Mouse (Mus musculus): ENCODE data around the gene Ttc23l.
"Not testable (repeated sequence)": the region's sequence is repeated elsewhere in the genome, so short reads cannot be mapped to it uniquely, and the experiment has no call there.

Ttc23l gene

GRCm38 (mm10) chr15:10558465-10558864, at the start of gene Ttc23l:
Gene Ttc23l (minus strand): TSS chr15:10558668.
- DNase-seq (ENCODE audit: low read depth, low spot score): no peak

- DNase-seq (ENCODE audit: low read depth, low spot score): peak; percentile 56
Observed at GRCm38 (mm10) chr15:10599413-10599812, 40.9 kb upstream of the Ttc23l start.

DNA sequence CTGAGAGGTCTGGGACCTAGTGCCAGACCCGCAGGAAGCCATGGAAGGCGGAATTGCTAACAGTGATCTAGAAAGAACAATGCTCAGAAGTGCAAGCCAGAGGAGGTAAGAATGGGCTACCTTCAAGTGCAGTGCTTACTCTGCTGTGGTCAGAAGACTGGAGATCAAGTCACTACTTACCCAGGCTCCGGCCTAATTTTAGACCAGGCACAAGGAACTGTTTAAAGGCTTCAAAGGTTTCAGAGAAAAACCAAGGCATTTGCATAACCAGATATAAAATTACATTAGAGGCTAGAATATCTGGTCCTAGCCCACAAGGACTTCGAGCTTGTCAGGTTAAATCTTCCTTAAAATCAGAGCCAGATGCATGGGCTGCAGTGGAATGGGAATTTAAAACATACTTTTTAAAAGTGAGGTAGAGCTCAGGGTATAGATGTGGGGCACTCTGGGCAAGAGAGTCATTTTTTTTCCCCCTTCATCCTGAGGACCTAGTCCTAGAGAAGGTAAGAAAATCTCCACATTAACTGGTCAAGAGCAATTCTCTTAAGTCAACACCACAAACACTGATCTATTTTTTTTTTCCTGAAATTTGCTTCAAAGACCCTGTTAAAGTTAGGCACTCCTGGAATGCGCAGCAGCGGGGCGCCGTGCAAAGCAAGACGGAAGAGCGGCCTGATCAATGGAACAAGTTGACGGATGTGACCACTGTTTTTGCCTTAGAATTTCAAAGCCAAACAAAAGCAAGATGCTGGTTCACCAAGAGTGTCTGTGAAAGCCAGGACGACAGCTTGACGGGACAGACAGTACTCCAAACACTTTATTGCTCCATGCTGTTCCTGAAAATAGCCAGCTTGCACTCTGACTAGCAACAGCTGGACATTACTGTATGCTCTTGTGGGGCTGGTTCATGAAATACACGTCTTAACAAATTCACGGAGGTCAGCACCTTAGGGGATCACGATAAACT, 40.1 kb upstream of the Ttc23l start:
- peak; percentile 60 for DNase-seq (ENCODE audit: low read depth, low spot score)

DNA sequence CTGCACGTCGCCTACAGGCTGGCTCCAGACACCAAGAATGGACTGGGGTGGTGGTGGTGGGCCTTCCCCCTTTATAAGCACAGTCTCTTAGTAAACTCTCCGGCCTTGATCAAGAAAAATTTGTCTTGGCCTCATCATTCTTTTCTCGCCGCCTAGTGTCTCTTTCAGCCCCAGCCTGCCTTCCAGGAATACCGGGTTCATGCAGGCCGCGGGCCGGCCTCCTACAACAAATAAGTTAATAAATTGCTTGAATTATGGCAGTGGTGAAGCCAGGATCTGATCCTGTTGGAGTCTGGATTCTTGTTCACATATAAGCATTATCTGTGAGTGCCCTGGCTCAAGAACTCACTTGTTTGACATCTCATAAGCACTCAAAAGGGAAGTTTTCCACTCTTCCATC, 38.4 kb upstream of the Ttc23l start:
- no peak for DNase-seq (ENCODE audit: low read depth, low spot score)

DNA sequence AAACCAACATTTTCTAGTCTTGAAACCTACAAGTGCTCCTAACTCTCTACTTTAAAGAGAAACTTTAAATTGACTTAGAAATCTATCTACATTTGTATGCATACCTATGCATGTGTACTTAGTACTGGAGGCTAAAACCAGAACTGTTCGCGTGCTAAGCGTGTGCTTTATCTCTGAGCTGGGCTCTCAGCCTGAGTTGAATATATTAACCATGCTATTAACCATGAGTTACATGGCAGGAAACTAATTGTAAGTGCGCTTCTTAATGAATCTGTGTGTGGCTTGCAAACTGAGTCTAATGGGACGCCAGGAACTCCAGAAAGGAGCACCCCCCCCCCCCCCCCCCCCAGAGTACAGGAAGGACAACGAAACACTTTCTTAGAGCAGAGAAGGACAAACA, 36.9 kb upstream of the Ttc23l start:
- DNase-seq (ENCODE audit: low read depth, low spot score): no peak

GRCm38 (mm10) chr15:10594910-10595309, 36.4 kb upstream of the Ttc23l start:
- DNase-seq (ENCODE audit: low read depth, low spot score): no peak

- peak; percentile 14 for DNase-seq (ENCODE audit: low read depth, low spot score)
Observed at GRCm38 (mm10) chr15:10593094-10593493, 34.6 kb upstream of the Ttc23l start.

DNA sequence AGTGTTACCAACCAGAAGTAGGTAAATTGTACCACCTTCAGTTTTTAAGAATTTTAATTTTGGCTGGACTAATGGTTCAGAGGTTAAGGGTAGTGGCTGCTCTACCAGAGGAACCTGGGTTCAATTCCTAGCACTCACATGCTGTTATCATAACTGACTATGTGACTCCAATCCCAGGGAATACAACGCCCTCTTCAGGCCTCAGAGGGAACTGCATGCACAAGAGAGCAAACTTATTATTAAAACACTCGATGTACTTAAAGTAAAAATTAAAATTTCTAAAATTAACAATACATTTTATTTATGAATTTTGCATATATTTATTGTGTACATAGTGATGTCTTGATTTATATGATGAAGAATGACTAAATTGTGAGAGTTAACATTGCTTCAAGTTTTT, 28.1 kb upstream of the Ttc23l start:
- no peak for DNase-seq (ENCODE audit: low read depth, low spot score)

- DNase-seq (ENCODE audit: low read depth, low spot score): no peak
Observed at GRCm38 (mm10) chr15:10584359-10585187, 26.1 kb upstream of the Ttc23l start.

GRCm38 (mm10) chr15:10583408-10583807, 24.9 kb upstream of the Ttc23l start:
- peak; percentile 90 for DNase-seq (ENCODE audit: low read depth, low spot score)

DNA sequence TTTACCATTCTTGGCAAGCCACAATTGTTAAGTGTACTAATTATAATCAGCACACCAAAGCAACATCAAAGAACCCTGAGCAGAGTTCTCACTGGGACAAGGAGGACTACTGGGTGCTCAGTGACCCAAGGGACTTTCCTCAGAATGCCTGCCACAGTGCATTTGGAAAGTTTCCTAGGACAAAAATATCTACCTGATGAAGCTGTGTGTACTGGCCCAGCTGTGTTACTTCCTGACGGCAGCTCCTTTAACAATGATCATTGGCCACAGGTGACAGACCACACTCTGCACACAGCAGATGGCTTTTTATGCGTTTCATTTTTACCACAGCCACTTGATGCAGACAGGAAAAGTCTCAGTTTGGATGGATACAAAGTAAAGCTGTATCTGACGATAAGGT, 20.7 kb upstream of the Ttc23l start:
- DNase-seq (ENCODE audit: low read depth, low spot score): no peak

- no peak for DNase-seq (ENCODE audit: low read depth, low spot score)
Observed at GRCm38 (mm10) chr15:10566486-10566885, 8.0 kb upstream of the Ttc23l start.

- no peak for DNase-seq (ENCODE audit: low read depth, low spot score)
Observed at GRCm38 (mm10) chr15:10564201-10564600, 5.7 kb upstream of the Ttc23l start.

GRCm38 (mm10) chr15:10562281-10562680, 3.8 kb upstream of the Ttc23l start:
- no peak for DNase-seq (ENCODE audit: low read depth, low spot score)

DNA sequence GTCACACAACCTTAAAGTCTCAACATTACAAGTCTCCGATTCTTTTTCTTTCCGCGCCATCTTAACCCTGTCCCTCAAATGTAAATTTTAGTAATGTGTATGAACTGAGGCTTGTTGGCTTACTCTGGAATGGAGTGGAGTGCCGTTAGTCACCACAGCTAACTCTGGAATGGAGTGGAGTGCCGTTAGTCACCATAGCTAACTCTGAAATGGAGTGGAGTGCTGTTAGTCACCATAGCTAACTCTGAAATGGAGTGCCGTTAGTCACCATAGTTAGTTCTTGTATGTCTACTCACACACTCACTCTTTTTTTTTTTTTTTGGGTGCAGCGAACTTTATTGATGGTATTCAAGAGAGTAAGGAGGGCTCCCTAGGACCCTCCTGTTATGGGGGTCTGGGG, 1.5 kb upstream of the Ttc23l start:
- peak; percentile 91 for DNase-seq (ENCODE audit: low read depth, low spot score)

GRCm38 (mm10) chr15:10554336-10554735, 4.1 kb downstream of the Ttc23l start:
- DNase-seq (ENCODE audit: low read depth, low spot score): peak; percentile 77

DNA sequence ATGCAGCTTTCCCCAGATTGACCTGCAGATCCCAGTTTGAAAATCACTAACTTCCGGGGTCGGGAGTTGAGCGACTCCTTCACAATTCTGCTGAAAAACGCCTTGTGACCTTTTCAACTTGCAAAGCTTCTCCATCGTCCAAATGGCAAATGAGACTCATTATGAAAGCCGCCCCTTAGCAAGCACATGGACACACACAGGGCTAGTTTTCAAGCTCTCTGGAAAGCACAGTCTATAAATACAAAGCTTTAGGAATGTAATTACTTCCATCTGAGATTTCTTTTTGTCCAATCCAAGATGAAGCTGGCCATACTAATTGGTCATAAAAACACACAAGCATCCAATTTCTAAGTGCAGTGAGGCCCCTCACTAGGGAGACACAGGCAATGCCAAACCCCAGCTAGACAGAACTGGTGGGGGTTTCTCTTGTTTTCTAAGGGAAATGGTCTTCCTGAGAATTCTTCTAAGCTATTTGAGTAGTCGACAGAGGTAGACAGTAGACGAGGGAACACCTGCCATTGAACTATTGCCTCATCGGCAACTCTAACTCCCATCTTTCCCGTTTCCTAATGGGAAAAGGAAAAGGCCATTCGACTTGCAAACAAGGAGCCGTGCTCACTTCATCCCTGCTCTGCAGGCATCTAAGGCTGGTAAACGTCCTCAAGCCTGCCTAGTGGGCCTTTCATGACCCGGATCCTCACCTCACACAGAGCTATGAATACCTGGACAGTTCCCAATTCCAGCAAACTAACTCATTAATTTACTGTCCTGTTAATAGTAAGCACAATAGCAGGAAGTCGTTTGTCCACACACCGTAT, 18.0 kb downstream of the Ttc23l start:
- DNase-seq (ENCODE audit: low read depth, low spot score): no peak

DNA sequence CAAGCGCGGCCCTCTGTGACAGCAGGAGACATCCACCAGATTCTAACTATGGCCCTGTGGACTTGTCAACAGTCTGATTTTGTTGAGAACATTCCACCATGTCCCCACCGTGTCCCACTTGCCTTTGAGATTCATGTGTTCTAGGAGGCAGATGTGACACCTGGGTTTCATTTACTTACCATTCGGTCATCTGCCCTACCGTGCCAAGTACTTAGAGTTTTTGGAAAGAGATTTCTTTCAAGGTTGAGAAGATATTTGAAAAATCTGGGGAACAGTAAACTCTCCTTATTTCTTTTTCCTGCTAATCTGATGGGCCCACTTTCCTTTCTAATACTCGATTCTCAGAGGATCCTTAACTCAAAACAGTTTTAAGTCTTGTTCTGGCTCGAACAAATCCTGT, 22.5 kb downstream of the Ttc23l start:
- no peak for DNase-seq (ENCODE audit: low read depth, low spot score)

- no peak for DNase-seq (ENCODE audit: low read depth, low spot score)
Observed at GRCm38 (mm10) chr15:10534591-10534990, 23.9 kb downstream of the Ttc23l start.

DNA sequence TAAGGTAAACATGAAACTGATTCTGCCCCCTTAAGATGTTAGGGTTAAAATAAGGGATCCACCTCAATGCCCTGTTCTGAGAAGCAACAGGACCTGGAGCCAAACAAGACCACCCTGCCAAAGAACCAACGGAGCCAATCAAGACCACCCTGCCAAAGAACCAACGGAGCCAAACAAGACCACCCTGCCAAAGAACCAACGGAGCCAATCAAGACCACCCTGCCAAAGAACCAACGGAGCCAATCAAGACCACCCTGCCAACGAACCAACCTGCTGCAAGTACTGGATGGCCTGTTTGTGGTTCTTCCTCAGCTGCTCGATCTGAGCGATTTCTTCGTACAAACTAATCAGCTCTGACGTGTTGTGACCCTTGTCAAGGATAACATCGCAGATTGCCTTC, 25.1 kb downstream of the Ttc23l start:
- not testable (repeated sequence) for DNase-seq (ENCODE audit: low read depth, low spot score)

GRCm38 (mm10) chr15:10531352-10531751, 27.1 kb downstream of the Ttc23l start:
- no peak for DNase-seq (ENCODE audit: low read depth, low spot score)

- peak; percentile 88 for DNase-seq (ENCODE audit: low read depth, low spot score)
Observed at GRCm38 (mm10) chr15:10525896-10526295, 32.6 kb downstream of the Ttc23l start.

Measured in 3T3-L1 (cell line).